Mouse (Mus musculus) spleen, postnatal 10 days (tissue): ENCODE measurements around the gene Tcam1.
"Not testable (repeated sequence)": the region's sequence is repeated elsewhere in the genome, so short reads cannot be mapped to it uniquely, and the experiment has no call there.

Source experiments
- DNase-seq, 2 experiments: peaks; one replicate each; pipeline ENCODE4 v3.0.0; 2021 to 2022; ENCODE audit warnings: low spot score in 2 of 2

The Tcam1 gene

GRCm38 (mm10) chr11:106276454-106276853 is at the start of gene Tcam1:
TSS of gene Tcam1 (plus strand) at chr11:106276672.
- DNase-seq, result peak; percentile 90 to 94

GRCm38 (mm10) chr11:106233978-106234377 is 42.5 kb upstream of the Tcam1 start:
- not testable (repeated sequence) for DNase-seq

GRCm38 (mm10) chr11:106246834-106247233 is 29.6 kb upstream of the Tcam1 start:
- DNase-seq, result peak in 1 of 2 experiments; percentile 53

- no peak for DNase-seq
Measured at GRCm38 (mm10) chr11:106249326-106249725, 27.1 kb upstream of the Tcam1 start.

GRCm38 (mm10) chr11:106254767-106255166 is 21.7 kb upstream of the Tcam1 start:
- no peak for DNase-seq

GRCm38 (mm10) chr11:106255174-106255573 is 21.3 kb upstream of the Tcam1 start:
- no peak for DNase-seq

- peak; percentile 98 to 100 for DNase-seq
Measured at GRCm38 (mm10) chr11:106255685-106256451, 20.6 kb upstream of the Tcam1 start, which contains the start of the genes Ftsj3 and Psmc5. TSS of gene Ftsj3 (minus strand) at chr11:106256079. TSS of gene Psmc5 (plus strand) at chr11:106256154.

GRCm38 (mm10) chr11:106256775-106257174 is 19.7 kb upstream of the Tcam1 start:
- DNase-seq, result peak in 1 of 2 experiments; percentile 47

GRCm38 (mm10) chr11:106260826-106261450 is 15.5 kb upstream of the Tcam1 start:
- DNase-seq, result no peak

GRCm38 (mm10) chr11:106263963-106264362 is 12.5 kb upstream of the Tcam1 start:
- DNase-seq, result no peak

GRCm38 (mm10) chr11:106264988-106265387 is 11.5 kb upstream of the Tcam1 start:
- no peak for DNase-seq

GRCm38 (mm10) chr11:106265570-106265969 is 10.9 kb upstream of the Tcam1 start:
- DNase-seq, result no peak

GRCm38 (mm10) chr11:106266431-106266830 is 10.0 kb upstream of the Tcam1 start:
- DNase-seq, result no peak

GRCm38 (mm10) chr11:106267311-106267852 is 9.1 kb upstream of the Tcam1 start:
- peak in 1 of 2 experiments; percentile 32 for DNase-seq

- DNase-seq, result no peak
Measured at GRCm38 (mm10) chr11:106267871-106268270, 8.6 kb upstream of the Tcam1 start.

GRCm38 (mm10) chr11:106268326-106269059 is 8.0 kb upstream of the Tcam1 start:
- no peak for DNase-seq

- DNase-seq, result peak in 1 of 2 experiments; percentile 31
Measured at GRCm38 (mm10) chr11:106269060-106269431, 7.4 kb upstream of the Tcam1 start.

- peak in 1 of 2 experiments; percentile 31 for DNase-seq
Measured at GRCm38 (mm10) chr11:106271131-106271793, 5.2 kb upstream of the Tcam1 start.

GRCm38 (mm10) chr11:106271794-106272643 is 4.5 kb upstream of the Tcam1 start:
- DNase-seq, result peak in 1 of 2 experiments; percentile 75

- DNase-seq, result peak; percentile 98 to 99
Measured at GRCm38 (mm10) chr11:106272644-106273310, 3.7 kb upstream of the Tcam1 start, which contains the start of gene Smarcd2. TSS of gene Smarcd2 (minus strand) at chr11:106272972.
